Mouse (Mus musculus) embryo, embryonic 11.5 days (tissue): ENCODE results near the gene Prickle1.

Experiments used
- DNase-seq: peaks from one replicate; pipeline ENCODE4 v3.0.0-alpha.2; 2012; ENCODE audit warnings: low read depth, low spot score

The Prickle1 gene

DNA sequence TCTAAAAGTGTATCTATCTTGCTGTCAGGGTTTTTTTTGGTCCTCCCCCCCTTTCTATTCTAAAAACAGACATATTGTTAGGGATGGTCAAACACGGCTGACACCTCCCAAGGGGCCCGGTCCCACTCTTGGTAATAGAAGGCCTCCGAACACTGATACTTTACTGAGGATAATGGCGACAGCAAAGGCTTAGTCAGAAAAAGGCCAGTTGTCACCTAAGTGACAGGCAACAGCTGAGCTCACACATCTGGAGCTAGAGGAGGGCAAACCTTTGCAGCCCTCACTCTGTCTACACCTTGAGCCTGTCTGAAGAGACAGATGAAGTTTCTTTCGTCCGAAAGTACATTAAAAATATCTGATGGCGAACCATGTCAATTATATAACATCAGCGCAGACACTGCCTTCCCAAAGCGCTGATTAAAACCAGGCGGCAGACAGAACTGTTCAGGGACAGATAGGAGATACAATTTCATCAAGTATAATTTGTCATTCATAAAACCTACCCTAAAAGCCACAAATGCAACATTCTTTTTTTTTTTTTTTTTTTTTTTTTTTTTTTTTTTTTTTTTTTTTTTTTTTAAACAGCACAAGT is 1.3 kb downstream of the Prickle1 start:
- DNase-seq = no peak

- DNase-seq = no peak
Observed at GRCm38 (mm10) chr15:93592596-93592995, 3.1 kb downstream of the Prickle1 start.

DNA sequence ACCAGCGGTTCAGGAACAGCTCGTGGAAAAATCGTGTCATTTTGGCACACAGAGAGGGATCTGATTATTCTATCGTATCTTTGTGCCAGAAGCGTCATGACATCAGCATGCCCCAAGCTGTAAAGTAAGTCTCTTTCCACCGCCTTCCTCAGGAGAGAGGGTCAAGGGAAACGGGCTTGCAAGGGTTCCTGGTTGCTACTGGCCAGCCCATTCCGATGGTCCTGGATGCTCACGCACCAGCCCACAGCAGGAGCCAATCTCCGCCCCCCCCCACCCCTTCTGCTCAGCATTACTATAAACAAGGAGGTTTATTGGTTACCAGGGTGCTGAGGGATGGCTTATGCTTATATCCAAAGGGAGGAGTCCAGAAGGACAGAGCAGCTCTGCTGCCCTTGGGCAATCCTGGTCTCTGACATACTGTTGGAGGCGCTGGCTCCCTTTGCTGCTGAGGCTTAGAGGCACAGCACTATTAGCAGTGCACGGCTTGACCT is 3.8 kb downstream of the Prickle1 start:
- DNase-seq = no peak

DNA sequence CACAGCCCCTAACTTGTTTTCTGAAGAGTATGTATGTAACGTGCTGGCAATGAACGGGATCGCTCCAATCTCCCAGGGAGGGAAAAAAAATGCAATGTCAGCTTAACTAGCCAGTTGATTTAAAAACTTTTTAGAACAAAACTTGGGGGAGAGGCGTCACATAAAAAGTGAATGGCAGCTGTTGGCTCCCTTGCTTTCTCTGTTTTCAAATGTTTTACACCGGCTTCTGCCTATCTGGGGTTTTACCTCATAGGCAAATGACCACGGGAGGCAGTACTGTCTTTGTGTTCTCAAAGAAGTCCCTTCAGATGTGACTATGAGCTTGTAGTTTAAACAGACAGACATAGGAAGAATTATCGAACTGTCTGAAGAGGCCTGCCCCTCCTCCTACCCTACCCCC is 4.3 kb downstream of the Prickle1 start:
- no peak for DNase-seq

GRCm38 (mm10) chr15:93588401-93588800 is 7.3 kb downstream of the Prickle1 start:
- DNase-seq = no peak

DNA sequence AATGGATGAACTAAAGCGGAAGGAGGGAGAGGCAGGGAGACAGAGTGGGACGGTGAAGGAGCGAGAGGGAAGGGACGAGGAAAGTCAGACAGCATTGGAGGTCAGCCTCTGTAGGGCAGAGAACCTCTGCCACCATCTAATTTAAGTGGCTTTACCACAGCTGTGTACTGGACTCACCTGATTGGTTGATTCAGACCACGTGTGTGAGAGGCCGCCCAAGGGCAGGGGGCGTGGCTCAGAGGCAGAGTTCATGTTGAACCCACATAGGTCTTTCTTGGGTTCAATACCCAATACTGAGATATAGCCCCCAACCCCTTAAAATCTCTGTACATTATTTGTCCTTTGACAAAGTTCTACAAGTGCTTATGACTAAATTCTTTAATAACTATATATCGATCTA is 8.0 kb downstream of the Prickle1 start:
- no peak for DNase-seq

- DNase-seq = no peak
Observed at GRCm38 (mm10) chr15:93583051-93583450, 12.6 kb downstream of the Prickle1 start.

DNA sequence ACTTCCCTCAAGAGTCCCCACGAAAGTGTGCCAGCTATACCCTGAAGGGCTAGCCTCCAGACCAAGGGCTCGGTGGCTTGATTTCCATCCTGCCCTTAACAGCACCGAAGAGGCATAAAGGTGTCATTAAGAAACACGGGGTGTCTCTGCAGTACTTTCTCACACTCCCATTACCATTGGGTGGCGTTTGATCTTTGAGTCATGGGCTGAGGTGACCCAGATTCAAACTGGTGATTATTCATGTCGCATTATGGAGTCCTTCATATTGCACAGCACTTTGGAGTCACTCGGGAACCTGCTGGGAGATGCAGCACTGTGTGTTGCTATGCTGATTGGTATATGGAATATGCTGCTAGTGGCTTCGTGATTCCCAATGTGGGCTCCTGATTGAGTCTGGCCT is 14.0 kb downstream of the Prickle1 start:
- DNase-seq = no peak

DNA sequence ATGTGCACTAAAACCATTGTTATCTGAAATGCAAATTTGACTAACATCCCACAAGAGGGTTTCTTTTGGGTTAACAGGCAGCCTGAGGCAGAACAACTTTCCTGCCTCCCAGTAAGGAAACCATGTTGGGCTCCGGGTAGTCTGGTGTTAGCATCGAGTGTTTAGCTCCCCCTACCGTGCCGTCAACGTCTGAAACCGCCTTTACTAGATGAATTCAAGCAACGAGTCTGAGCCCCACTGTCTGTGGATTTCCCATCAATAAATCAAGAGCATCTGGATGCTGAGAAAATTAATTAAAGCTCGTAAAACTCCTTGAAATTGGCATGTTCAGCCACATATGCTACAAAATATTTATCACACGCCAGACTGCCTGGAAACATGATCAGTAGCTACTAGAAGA is 15.8 kb downstream of the Prickle1 start:
- no peak for DNase-seq

GRCm38 (mm10) chr15:93579100-93579499 is 16.6 kb downstream of the Prickle1 start:
- no peak for DNase-seq

DNA sequence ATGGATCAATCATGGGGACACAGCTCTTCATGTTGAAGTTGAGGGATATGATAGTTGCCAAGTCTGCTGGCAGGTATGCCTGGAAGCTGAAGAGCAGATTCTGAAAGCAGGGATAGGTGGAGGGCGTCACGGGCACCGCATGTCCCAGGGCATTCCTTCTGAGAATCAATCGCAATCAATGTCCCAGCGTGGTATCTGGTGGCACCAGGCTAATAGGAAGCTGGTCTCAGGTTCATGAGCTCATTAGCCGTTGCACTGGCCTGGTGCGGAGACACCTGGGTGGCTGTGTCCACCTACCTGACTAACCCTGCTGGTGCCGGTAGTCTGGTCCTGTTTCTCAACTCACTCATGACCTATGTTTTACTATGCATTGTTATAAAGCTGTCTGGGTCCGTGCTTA is 19.3 kb downstream of the Prickle1 start:
- no peak for DNase-seq

GRCm38 (mm10) chr15:93575884-93576283 is 19.8 kb downstream of the Prickle1 start:
- peak; percentile 80 for DNase-seq

- DNase-seq = no peak
Observed at GRCm38 (mm10) chr15:93572889-93573288, 22.8 kb downstream of the Prickle1 start.

GRCm38 (mm10) chr15:93570881-93571495 is 24.7 kb downstream of the Prickle1 start:
- no peak for DNase-seq

DNA sequence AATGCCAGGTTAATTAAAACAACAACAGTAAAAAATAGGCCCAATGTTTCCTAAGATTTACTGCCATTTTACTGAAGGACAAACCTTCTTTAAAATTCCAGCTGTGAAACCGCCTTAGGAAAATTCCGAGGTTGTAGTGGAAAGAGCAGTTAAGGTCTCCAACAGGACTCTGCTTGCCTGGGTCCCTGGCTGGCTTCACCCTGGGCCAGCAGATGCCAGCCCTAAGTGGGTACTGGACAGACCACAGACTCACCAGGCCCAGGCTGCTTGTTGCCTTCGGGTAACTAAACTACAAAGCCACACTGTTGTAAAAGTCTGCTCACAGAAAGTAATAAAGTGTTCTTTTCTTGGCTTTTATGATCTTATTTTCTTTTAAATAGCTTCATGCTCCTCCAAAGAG is 26.8 kb downstream of the Prickle1 start:
- DNase-seq = no peak

DNA sequence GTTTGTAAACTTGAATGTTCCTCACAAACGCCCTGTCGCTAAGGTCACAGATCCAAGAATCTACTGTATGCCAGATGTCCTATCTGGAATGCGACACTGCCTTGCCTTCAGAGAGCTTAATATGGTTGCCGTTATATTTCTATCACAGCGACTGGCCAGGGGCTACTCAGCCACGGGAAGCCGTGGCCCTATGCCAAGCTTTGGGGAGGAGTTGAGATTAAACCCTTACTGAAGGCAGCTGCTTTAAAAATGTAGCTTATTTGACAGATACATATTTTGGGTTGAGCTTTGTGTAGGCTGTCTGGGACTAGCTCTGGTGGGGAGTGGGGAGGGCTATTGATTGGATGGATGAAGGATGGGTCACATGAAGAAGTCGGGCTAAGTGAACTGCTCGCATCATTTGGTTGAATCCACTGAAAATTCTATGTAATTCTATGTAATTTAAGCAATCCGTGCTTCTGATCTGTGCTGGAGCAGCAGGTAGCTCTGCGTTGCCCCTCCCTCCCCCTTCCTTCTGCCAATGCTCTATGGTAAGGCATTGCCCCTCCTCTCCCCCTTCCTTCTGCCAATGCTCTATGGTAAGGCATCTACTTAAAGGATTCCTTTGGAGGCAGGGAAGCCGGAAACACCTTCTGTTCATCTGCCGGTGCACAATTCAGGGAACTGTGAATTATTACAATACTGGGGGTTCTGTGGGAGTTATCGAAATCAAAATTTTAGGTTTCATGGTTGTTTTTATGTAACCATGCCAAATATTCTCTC is 28.0 kb downstream of the Prickle1 start:
- no peak for DNase-seq

DNA sequence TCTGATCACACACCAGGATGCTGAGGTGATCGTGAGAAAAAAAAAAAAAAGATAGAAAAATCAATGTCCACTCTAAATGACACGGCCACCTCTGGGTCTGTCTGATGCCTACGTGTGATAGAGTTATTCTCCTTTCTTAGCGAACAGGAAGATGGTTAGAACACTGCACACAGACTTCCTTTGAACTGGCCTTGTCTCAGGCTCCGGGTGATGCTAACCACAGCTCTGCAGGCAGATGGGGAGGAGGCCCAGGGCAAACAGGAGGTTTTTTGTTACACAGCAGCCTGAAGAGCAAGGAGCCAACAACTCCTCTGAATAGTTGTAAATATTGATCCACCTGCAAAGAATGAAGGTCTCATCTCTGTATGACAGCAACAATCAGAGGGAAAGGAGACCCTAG is 32.2 kb downstream of the Prickle1 start:
- DNase-seq = no peak

DNA sequence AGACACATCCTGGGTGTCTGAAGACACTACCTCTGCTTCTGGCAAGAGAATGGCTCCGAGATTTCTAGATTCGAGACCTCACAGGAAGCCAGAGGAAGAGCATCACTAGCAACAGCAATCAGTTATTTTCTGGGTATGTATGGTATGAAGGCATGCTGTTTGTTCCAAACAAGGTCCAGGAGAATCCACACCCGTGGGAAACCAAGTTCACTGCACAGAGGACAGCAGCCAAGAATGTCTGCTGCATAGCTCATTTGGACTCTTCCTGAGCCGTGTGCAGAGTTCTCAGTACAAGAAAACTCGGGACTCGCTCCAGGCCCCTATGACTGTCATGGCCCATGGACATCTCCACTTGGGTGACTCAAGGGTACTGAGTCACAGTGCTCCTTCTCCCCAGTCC is 34.2 kb downstream of the Prickle1 start:
- DNase-seq = no peak

DNA sequence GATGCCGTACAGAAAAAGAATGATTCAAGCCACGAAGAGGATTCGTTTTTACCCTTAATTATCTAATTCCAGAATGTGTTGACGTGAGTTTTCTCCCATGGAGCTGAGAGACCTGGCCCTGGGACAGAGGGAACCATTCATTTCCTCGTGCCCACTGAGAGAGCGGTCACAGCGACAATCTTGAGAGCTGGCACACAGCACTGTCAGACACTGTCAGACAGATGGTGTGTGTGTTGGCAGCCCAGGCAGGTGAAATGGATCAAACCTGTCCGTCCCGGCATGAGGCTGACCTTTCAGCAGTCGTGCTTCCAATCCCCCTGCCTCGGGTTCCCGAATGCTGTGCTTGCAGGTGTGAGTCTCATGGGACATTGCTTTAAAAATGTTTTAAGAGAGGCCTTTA is 37.3 kb downstream of the Prickle1 start:
- no peak for DNase-seq

- no peak for DNase-seq
Observed at GRCm38 (mm10) chr15:93555719-93556118, 40.0 kb downstream of the Prickle1 start.

DNA sequence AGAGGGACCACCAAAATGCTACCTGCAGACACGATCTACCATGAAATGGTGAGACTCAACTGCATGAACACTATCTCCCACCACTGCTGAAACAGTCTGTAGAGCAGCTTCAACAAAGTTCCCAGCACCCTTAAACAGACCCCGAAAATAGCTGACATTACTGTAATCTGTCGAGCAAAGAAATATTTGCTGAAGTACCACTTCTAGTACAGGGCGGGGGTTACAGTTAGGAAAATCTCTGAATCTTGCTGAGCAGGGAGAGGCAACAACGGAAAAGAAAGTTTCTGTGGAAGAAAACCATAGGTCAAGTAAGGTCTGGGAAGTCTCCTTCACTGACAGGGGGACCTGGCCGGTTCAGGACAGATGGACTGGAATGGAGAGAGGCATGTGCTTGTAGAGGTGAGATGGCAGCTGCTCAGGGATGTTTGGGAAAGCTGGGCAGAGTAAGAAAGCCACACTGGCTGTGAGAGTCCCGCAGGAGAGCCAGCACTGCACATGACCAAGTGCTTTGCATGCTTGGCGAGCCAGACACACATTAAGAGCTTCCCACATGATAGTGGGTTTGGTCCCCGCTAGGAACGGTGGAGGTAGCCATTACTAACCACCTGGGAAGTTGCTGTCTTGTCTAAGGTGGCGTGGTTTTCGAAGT is 41.4 kb downstream of the Prickle1 start:
- DNase-seq = no peak

- peak; percentile 61 for DNase-seq
Observed at GRCm38 (mm10) chr15:93552169-93552568, 43.5 kb downstream of the Prickle1 start.
